Mouse (Mus musculus): Measurements from ENCODE around the gene Gucy1b2. TPM values are rescaled to one million over a fixed set of nuclear protein-coding genes. Genes with fewer than 3 reads are reported as not detected.

The Gucy1b2 gene
- 0.25 TPM for polyA plus RNA-seq (2014; fragmentation: Illumina TruSeq; extraction: RNeasy Lipid Tissue Mini Kit (QIAGEN cat#74804); ENCODE audit: low read depth, low replicate concordance)

DNA sequence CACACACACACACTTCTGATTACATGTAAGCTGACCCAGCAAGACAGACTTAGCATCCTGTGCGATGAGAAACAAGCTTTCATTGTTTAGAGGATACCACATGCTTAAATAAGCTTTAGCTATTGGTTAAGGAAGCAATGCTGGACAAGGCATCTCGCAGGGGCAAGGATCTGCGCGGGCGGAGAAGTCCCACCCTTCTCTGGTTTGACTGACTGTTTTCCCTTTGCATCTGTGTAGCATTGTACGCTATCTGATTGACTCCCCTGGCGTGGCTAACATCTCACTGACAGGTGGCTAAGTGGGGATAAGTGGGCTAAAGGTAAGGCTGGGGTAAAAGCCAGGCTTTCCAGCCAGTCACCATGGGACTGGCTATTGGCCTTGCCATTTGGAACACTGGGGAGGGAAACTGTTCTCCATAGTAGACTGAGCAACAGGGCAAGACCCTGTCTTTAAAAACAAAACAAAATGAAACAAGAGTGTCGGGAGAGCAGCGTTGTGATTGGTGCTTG, at the start of gene Gucy1b2:
Gene Gucy1b2, minus strand, starts transcription at position 51 of the 509 bp plus-strand sequence.

Other genes starting within 250 kb of the Gucy1b2 start
- 16.2 TPM for gene Rnaseh2b, start 163.7 kb downstream of the Gucy1b2 start, polyA plus RNA-seq (2014; fragmentation: Illumina TruSeq; extraction: RNeasy Lipid Tissue Mini Kit (QIAGEN cat#74804); ENCODE audit: low read depth, low replicate concordance)
- 0.69 TPM for gene Dleu7, start 163.2 kb downstream of the Gucy1b2 start, polyA plus RNA-seq (2014; fragmentation: Illumina TruSeq; extraction: RNeasy Lipid Tissue Mini Kit (QIAGEN cat#74804); ENCODE audit: low read depth, low replicate concordance)
- gene Fam124a, start 99.4 kb upstream of the Gucy1b2 start, polyA plus RNA-seq (2014; fragmentation: Illumina TruSeq; extraction: RNeasy Lipid Tissue Mini Kit (QIAGEN cat#74804); ENCODE audit: low read depth, low replicate concordance): 1.4 TPM
- gene Gm4131, start 110.6 kb upstream of the Gucy1b2 start, polyA plus RNA-seq (2014; fragmentation: Illumina TruSeq; extraction: RNeasy Lipid Tissue Mini Kit (QIAGEN cat#74804); ENCODE audit: low read depth, low replicate concordance): 1.6 TPM
- not detected for gene Serpine3, start 207.4 kb upstream of the Gucy1b2 start, polyA plus RNA-seq (2014; fragmentation: Illumina TruSeq; extraction: RNeasy Lipid Tissue Mini Kit (QIAGEN cat#74804); ENCODE audit: low read depth, low replicate concordance)

Data from testis, adult 10 weeks (tissue).